Mouse (Mus musculus) frontal cortex, postnatal 10 days (tissue): Measurements from ENCODE around the gene Lbp.

Source experiments
- DNase-seq, 2 experiments: peaks; one replicate each; pipeline ENCODE4 v3.0.0; 2022; ENCODE audit warnings: low spot score in 2 of 2, mixed read lengths in 1 of 2

Gene Lbp

GRCm38 (mm10) chr2:158305948-158306695 lies at the start of gene Lbp:
Gene Lbp, plus strand, starts transcription at chr2:158306493.
- no peak for DNase-seq

- no peak for DNase-seq
Observed at GRCm38 (mm10) chr2:158256894-158257293, 49.4 kb upstream of the Lbp start.

GRCm38 (mm10) chr2:158258005-158258418 lies 48.3 kb upstream of the Lbp start, which contains the start of gene Bpi:
Gene Bpi, plus strand, starts transcription at chr2:158258094.
- no peak for DNase-seq

- peak in 1 of 2 experiments; percentile 43 for DNase-seq
Observed at GRCm38 (mm10) chr2:158258781-158259180, 47.5 kb upstream of the Lbp start.

- no peak for DNase-seq
Observed at GRCm38 (mm10) chr2:158259498-158259897, 46.8 kb upstream of the Lbp start.

GRCm38 (mm10) chr2:158264877-158265276 lies 41.4 kb upstream of the Lbp start:
- no peak for DNase-seq

- no peak for DNase-seq
Observed at GRCm38 (mm10) chr2:158270017-158270416, 36.3 kb upstream of the Lbp start.

- no peak for DNase-seq
Observed at GRCm38 (mm10) chr2:158273646-158274045, 32.6 kb upstream of the Lbp start.

- no peak for DNase-seq
Observed at GRCm38 (mm10) chr2:158275349-158275748, 30.9 kb upstream of the Lbp start.

GRCm38 (mm10) chr2:158275811-158276210 lies 30.5 kb upstream of the Lbp start:
- no peak for DNase-seq

- DNase-seq, result no peak
Observed at GRCm38 (mm10) chr2:158276451-158276850, 29.8 kb upstream of the Lbp start.

GRCm38 (mm10) chr2:158276878-158277277 lies 29.4 kb upstream of the Lbp start:
- no peak for DNase-seq

- no peak for DNase-seq
Observed at GRCm38 (mm10) chr2:158279656-158280055, 26.6 kb upstream of the Lbp start.

- DNase-seq, result no peak
Observed at GRCm38 (mm10) chr2:158281497-158282205, 24.6 kb upstream of the Lbp start.

- no peak for DNase-seq
Observed at GRCm38 (mm10) chr2:158283136-158283535, 23.2 kb upstream of the Lbp start.

- DNase-seq, result no peak
Observed at GRCm38 (mm10) chr2:158283771-158284170, 22.5 kb upstream of the Lbp start.

GRCm38 (mm10) chr2:158284571-158284970 lies 21.7 kb upstream of the Lbp start:
- DNase-seq, result no peak

- DNase-seq, result peak in 1 of 2 experiments; percentile 32
Observed at GRCm38 (mm10) chr2:158285655-158286054, 20.6 kb upstream of the Lbp start.

GRCm38 (mm10) chr2:158295700-158296099 lies 10.6 kb upstream of the Lbp start:
- DNase-seq, result peak in 1 of 2 experiments; percentile 43

- no peak for DNase-seq
Observed at GRCm38 (mm10) chr2:158299203-158299602, 7.1 kb upstream of the Lbp start.

- no peak for DNase-seq
Observed at GRCm38 (mm10) chr2:158299731-158300130, 6.6 kb upstream of the Lbp start.

- DNase-seq, result no peak
Observed at GRCm38 (mm10) chr2:158302807-158303206, 3.5 kb upstream of the Lbp start.

- no peak for DNase-seq
Observed at GRCm38 (mm10) chr2:158306696-158307049, 380 bp downstream of the Lbp start.
